Mouse (Mus musculus): ENCODE results near the gene Sec24b. TPM values are rescaled to one million over a fixed set of nuclear protein-coding genes. Genes with fewer than 3 reads are reported as not detected.

Sec24b gene
- polyA plus RNA-seq (2015; fragmentation: Nextera tagmentation; extraction: Ambion mirVana): 29.6 and 38.0 TPM in 2 replicates

DNA sequence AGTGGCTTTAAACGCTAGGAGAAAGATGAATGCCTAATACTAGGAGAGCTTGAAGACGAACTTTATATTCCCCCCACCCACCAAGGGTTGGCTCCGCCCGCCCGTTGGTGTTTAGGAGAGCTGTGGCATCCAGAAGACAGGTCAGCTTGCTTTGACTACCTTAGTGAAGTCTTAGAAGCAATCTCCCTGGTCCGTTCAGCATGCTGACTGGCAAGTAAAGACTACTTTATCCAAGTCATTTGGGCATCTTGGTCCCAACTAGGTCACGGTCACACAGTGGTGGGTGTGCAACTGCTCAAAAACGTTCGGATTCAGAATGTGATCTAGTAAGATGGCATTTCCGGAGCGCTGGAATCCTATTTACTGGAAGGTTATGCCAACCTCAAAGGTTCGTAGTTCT lies at the start of gene Sec24b:
TSS of gene Sec24b (minus strand) at position 273 of the 400 bp plus-strand sequence.
- Histone ChIP-seq H3K9ac (ENCODE audit: low read depth, low read length) (peak within 1 kb of the TSS; percentile 99), H3K27me3 (replicated peaks; ENCODE audit: control insufficient read depth, insufficient read depth, low read length) (no peaks in the 10 kb centered on the region), H3K4me2 (ENCODE audit: low read length) (peak within 1 kb of the TSS; percentile 77), H3K4me3 (ENCODE audit: low read length) (peak within 1 kb of the TSS; percentile 94), H3K27ac (ENCODE audit: low read depth, low read length) (peak within 1 kb of the TSS; percentile 91), H3K9me3 (ENCODE audit: control insufficient read depth, low read length) (no peaks in the 10 kb centered on the region), H3K4me1 (ENCODE audit: control insufficient read depth, insufficient read depth, low read depth, low read length) (peaks cover 29% of the 10 kb centered on the region), H3K36me3 (ENCODE audit: control insufficient read depth, insufficient read depth, low read length) (no peaks in the 10 kb centered on the region)
- peak; percentile 28 for ATAC-seq
- 11% methylated on average over 12 of the region's 12 CpGs for WGBS

DNA sequence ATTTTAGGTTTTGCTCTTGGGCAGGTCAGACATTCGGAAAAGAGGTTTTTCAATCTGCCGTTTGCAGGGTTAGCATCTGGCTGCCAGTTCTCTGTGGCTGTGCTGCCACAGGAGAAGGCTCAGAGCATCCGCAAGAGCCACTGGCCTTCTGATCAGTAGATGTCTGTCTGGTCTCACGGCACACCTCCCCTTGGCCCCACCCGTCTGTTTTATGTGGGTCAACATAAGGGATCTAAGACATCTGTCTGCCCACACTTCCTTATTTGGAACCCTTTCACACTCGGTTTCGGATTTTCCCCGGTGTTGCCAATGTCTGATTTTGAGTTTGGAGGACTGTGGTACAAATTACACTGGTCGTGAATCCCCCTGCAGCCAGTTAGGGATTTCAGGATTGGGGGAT lies 43.1 kb upstream of the Sec24b start:
- H3K27me3 ChIP-seq (replicated peaks; ENCODE audit: control insufficient read depth, insufficient read depth, low read length): no peaks in the 10 kb centered on the region
- no peaks in the 10 kb centered on the region for H3K4me1 ChIP-seq (ENCODE audit: control insufficient read depth, insufficient read depth, low read depth, low read length)
- H3K9ac ChIP-seq (ENCODE audit: low read depth, low read length): no peak overlapping the region
- no peak overlapping the region for H3K27ac ChIP-seq (ENCODE audit: low read depth, low read length)
- H3K36me3 ChIP-seq (ENCODE audit: control insufficient read depth, insufficient read depth, low read length): no peaks in the 10 kb centered on the region
- no peak overlapping the region for H3K4me3 ChIP-seq (ENCODE audit: low read length)
- H3K4me2 ChIP-seq (ENCODE audit: low read length): no peak overlapping the region
- WGBS: 91% methylated on average over 9 of the region's 9 CpGs
- no peaks in the 10 kb centered on the region for H3K9me3 ChIP-seq (ENCODE audit: control insufficient read depth, low read length)
- no peak for ATAC-seq

DNA sequence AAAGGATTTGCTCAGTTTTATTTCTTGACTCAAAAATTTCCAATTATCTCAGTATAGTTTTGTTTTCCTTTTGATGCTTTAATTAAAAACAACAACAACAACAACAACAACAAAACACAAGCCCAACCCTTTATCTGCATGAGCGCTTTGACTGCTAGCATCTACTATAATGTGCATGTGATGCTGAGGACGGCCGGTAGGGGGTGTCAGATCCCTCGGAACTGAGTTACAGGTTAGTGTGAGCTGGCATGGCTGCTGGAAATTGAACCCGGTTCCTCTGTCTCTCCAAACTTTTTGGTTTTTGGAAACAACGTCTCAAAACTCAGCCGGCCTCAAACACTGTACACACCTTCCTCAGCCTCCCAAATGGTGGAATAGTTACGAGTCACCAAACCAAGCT lies 42.1 kb upstream of the Sec24b start:
- Histone ChIP-seq H3K36me3 (ENCODE audit: control insufficient read depth, insufficient read depth, low read length) (no peaks in the 10 kb centered on the region), H3K4me2 (ENCODE audit: low read length) (no peak overlapping the region), H3K9ac (ENCODE audit: low read depth, low read length) (no peak overlapping the region), H3K27ac (ENCODE audit: low read depth, low read length) (no peak overlapping the region), H3K4me1 (ENCODE audit: control insufficient read depth, insufficient read depth, low read depth, low read length) (no peaks in the 10 kb centered on the region), H3K4me3 (ENCODE audit: low read length) (no peak overlapping the region), H3K9me3 (ENCODE audit: control insufficient read depth, low read length) (no peaks in the 10 kb centered on the region), H3K27me3 (replicated peaks; ENCODE audit: control insufficient read depth, insufficient read depth, low read length) (no peaks in the 10 kb centered on the region)
- WGBS: 78% methylated on average over 8 of the region's 8 CpGs
- ATAC-seq: no peak

- Histone ChIP-seq H3K27ac (ENCODE audit: low read depth, low read length) (no peak overlapping the region), H3K4me2 (ENCODE audit: low read length) (no peak overlapping the region), H3K9ac (ENCODE audit: low read depth, low read length) (no peak overlapping the region), H3K27me3 (replicated peaks; ENCODE audit: control insufficient read depth, insufficient read depth, low read length) (no peaks in the 10 kb centered on the region), H3K4me3 (ENCODE audit: low read length) (no peak overlapping the region), H3K36me3 (ENCODE audit: control insufficient read depth, insufficient read depth, low read length) (no peaks in the 10 kb centered on the region), H3K9me3 (ENCODE audit: control insufficient read depth, low read length) (no peaks in the 10 kb centered on the region), H3K4me1 (ENCODE audit: control insufficient read depth, insufficient read depth, low read depth, low read length) (no peaks in the 10 kb centered on the region)
- 47% methylated on average over 5 of the region's 5 CpGs for WGBS
- ATAC-seq: peak; percentile 75
Measured at GRCm38 (mm10) chr3:130095160-130095781, 33.9 kb upstream of the Sec24b start.

GRCm38 (mm10) chr3:130094125-130094704 lies 32.9 kb upstream of the Sec24b start:
- H3K4me2 ChIP-seq (ENCODE audit: low read length): no peak overlapping the region
- H3K27ac ChIP-seq (ENCODE audit: low read depth, low read length): no peak overlapping the region
- H3K4me1 ChIP-seq (ENCODE audit: control insufficient read depth, insufficient read depth, low read depth, low read length): no peaks in the 10 kb centered on the region
- H3K9me3 ChIP-seq (ENCODE audit: control insufficient read depth, low read length): no peaks in the 10 kb centered on the region
- H3K4me3 ChIP-seq (ENCODE audit: low read length): no peak overlapping the region
- no peaks in the 10 kb centered on the region for H3K27me3 ChIP-seq (replicated peaks; ENCODE audit: control insufficient read depth, insufficient read depth, low read length)
- WGBS: 35% methylated on average over 5 of the region's 5 CpGs
- H3K36me3 ChIP-seq (ENCODE audit: control insufficient read depth, insufficient read depth, low read length): no peaks in the 10 kb centered on the region
- ATAC-seq: no peak
- H3K9ac ChIP-seq (ENCODE audit: low read depth, low read length): no peak overlapping the region

DNA sequence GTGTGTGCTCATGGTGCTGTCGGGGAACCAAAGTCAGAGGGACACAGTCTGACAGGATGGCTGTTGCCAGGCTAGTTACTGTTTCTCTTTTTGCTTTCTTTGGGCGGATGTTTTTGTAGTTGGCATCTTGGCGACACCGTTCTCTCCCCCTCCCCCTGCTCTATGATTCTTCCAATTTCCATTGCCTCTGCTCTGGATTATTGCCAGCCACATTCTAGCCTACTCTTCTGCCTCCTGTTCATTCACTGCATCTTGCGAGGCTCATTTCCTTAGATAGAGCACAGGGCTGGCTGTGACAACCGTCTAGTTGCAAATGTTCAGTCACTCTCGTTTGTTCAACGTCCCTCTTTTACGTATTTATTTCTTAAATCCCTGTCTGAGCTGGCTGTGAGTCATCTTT lies 29.1 kb upstream of the Sec24b start:
- no peak overlapping the region for H3K27ac ChIP-seq (ENCODE audit: low read depth, low read length)
- H3K4me1 ChIP-seq (ENCODE audit: control insufficient read depth, insufficient read depth, low read depth, low read length): no peaks in the 10 kb centered on the region
- WGBS: 60% methylated on average over 9 of the region's 9 CpGs
- no peaks in the 10 kb centered on the region for H3K9me3 ChIP-seq (ENCODE audit: control insufficient read depth, low read length)
- H3K27me3 ChIP-seq (replicated peaks; ENCODE audit: control insufficient read depth, insufficient read depth, low read length): no peaks in the 10 kb centered on the region
- no peak overlapping the region for H3K4me2 ChIP-seq (ENCODE audit: low read length)
- H3K36me3 ChIP-seq (ENCODE audit: control insufficient read depth, insufficient read depth, low read length): no peaks in the 10 kb centered on the region
- no peak overlapping the region for H3K4me3 ChIP-seq (ENCODE audit: low read length)
- H3K9ac ChIP-seq (ENCODE audit: low read depth, low read length): no peak overlapping the region
- no peak for ATAC-seq

DNA sequence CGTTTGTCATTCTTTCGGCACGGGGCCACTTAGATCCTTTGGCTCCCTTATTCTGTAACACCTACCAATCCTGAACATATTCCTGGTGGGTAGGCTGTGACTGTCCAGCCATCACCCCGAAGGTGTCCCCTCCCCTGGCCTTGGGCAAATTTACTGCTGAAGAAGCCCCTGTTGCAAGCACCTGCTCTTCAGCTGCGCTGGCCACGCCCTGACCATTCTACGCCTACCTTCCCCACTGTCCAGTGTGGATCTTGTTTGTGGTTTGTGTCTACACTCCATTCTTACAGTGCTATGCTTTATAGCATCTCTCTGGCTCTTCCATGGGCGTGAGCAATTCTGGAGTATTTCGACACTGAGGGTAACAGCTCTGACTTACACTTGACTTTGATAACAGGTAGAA lies 27.3 kb upstream of the Sec24b start:
- no peak for ATAC-seq
- H3K4me2 ChIP-seq (ENCODE audit: low read length): no peak overlapping the region
- no peaks in the 10 kb centered on the region for H3K36me3 ChIP-seq (ENCODE audit: control insufficient read depth, insufficient read depth, low read length)
- H3K9me3 ChIP-seq (ENCODE audit: control insufficient read depth, low read length): no peaks in the 10 kb centered on the region
- no peak overlapping the region for H3K27ac ChIP-seq (ENCODE audit: low read depth, low read length)
- 87% methylated on average over 9 of the region's 9 CpGs for WGBS
- no peaks in the 10 kb centered on the region for H3K27me3 ChIP-seq (replicated peaks; ENCODE audit: control insufficient read depth, insufficient read depth, low read length)
- H3K4me1 ChIP-seq (ENCODE audit: control insufficient read depth, insufficient read depth, low read depth, low read length): no peaks in the 10 kb centered on the region
- no peak overlapping the region for H3K9ac ChIP-seq (ENCODE audit: low read depth, low read length)
- H3K4me3 ChIP-seq (ENCODE audit: low read length): no peak overlapping the region

DNA sequence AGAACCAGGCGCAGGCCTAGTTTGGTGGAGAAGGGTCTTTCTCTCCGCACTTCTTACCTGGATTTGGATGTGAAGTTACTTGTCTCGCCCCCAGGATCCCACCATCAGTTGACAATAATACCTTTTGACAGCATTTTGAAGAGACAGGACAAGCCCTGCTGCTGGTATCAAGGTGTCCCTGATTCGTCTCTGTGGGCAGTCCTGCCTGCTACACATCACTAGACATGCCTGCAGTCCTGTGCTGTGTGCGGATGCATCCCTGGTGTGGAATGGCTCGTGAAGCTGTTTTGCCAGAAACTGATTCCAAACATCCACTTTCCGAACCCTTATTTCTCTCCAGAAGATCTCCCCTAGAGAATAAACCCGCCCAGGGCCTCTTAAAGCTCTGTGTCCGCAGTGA lies 26.1 kb upstream of the Sec24b start:
- H3K4me3 ChIP-seq (ENCODE audit: low read length): no peak overlapping the region
- H3K9ac ChIP-seq (ENCODE audit: low read depth, low read length): no peak overlapping the region
- 83% methylated on average over 9 of the region's 9 CpGs for WGBS
- H3K4me2 ChIP-seq (ENCODE audit: low read length): no peak overlapping the region
- H3K27ac ChIP-seq (ENCODE audit: low read depth, low read length): no peak overlapping the region
- H3K27me3 ChIP-seq (replicated peaks; ENCODE audit: control insufficient read depth, insufficient read depth, low read length): no peaks in the 10 kb centered on the region
- H3K9me3 ChIP-seq (ENCODE audit: control insufficient read depth, low read length): no peaks in the 10 kb centered on the region
- H3K4me1 ChIP-seq (ENCODE audit: control insufficient read depth, insufficient read depth, low read depth, low read length): no peaks in the 10 kb centered on the region
- no peaks in the 10 kb centered on the region for H3K36me3 ChIP-seq (ENCODE audit: control insufficient read depth, insufficient read depth, low read length)
- no peak for ATAC-seq

GRCm38 (mm10) chr3:130086372-130087080 lies 25.2 kb upstream of the Sec24b start:
- H3K4me2 ChIP-seq (ENCODE audit: low read length): no peak overlapping the region
- H3K27me3 ChIP-seq (replicated peaks; ENCODE audit: control insufficient read depth, insufficient read depth, low read length): no peaks in the 10 kb centered on the region
- no peak overlapping the region for H3K4me3 ChIP-seq (ENCODE audit: low read length)
- no peak overlapping the region for H3K27ac ChIP-seq (ENCODE audit: low read depth, low read length)
- H3K9me3 ChIP-seq (ENCODE audit: control insufficient read depth, low read length): no peaks in the 10 kb centered on the region
- no peaks in the 10 kb centered on the region for H3K36me3 ChIP-seq (ENCODE audit: control insufficient read depth, insufficient read depth, low read length)
- H3K4me1 ChIP-seq (ENCODE audit: control insufficient read depth, insufficient read depth, low read depth, low read length): no peaks in the 10 kb centered on the region
- ATAC-seq: no peak
- no peak overlapping the region for H3K9ac ChIP-seq (ENCODE audit: low read depth, low read length)
- 70% methylated on average over 13 of the region's 13 CpGs for WGBS
